8 mouse cellular contexts compared by ENCODE assay signal in genomic region chr3:36475532-36476087, GRCm38 (mm10). TPM values are rescaled to one million over a fixed set of nuclear protein-coding genes. Genes with fewer than 3 reads are reported as not detected.
DNase-seq lines count a peak whose midpoint lies in the region; ATAC-seq and TF ChIP-seq lines count a peak whose summit lies in the region.

Gene Anxa5 (minus strand): TSS chr3:36475894.
Gene 1810062G17Rik (plus strand): TSS chr3:36475937.

- no peaks in the 10 kb centered on the region for H3K9me3 ChIP-seq in heart, embryonic 12.5 days (replicated peaks)
- no peaks in the 10 kb centered on the region for H3K9me3 ChIP-seq in kidney, postnatal 0 days (replicated peaks; ENCODE audit: low read length)
- H3K9me3 ChIP-seq in liver, embryonic 11.5 days (ENCODE audit: control insufficient read depth, low read length) = no peaks in the 10 kb centered on the region
- H3K9me3 ChIP-seq in stomach, embryonic 14.5 days (ENCODE audit: control insufficient read depth, low read depth, low read length) = no peaks in the 10 kb centered on the region

- peak; percentile 69 for TF ChIP-seq CTCF in kidney, postnatal 0 days (IDR thresholded peaks at IDR 0.05; ENCODE audit: low read depth)

- peak; percentile 91 for ATAC-seq in erythroid progenitor cell, adult 5-6 weeks (replicated peaks; ENCODE audit: low FRiP score, poor library complexity, severe bottlenecking)
- ATAC-seq in heart, embryonic 12.5 days (ENCODE audit: insufficient number of reproducible peaks, low FRiP score) = peak; percentile 99
- peak; percentile 99 for ATAC-seq in kidney, postnatal 0 days (replicated peaks; ENCODE audit: low FRiP score, low read depth)
- peak; percentile 98 for ATAC-seq in liver, embryonic 11.5 days (replicated peaks; ENCODE audit: low FRiP score)
- peak; percentile 99 for ATAC-seq in stomach, embryonic 14.5 days (ENCODE audit: insufficient number of reproducible peaks, insufficient read depth, low FRiP score, low read depth)

- H3K36me3 ChIP-seq in heart, embryonic 12.5 days = peaks cover 2% of the 10 kb centered on the region; the same call in 1 of the 2 replicates
- H3K36me3 ChIP-seq in kidney, postnatal 0 days (ENCODE audit: insufficient read depth, low read length) = no peaks in the 10 kb centered on the region
- no peaks in the 10 kb centered on the region for H3K36me3 ChIP-seq in liver, embryonic 11.5 days (ENCODE audit: control insufficient read depth, insufficient read depth, low read length)
- H3K36me3 ChIP-seq in stomach, embryonic 14.5 days (ENCODE audit: control insufficient read depth, insufficient read depth, low read length) = no peaks in the 10 kb centered on the region

- no peaks in the 10 kb centered on the region for H3K27me3 ChIP-seq in heart, embryonic 12.5 days (replicated peaks)
- no peaks in the 10 kb centered on the region for H3K27me3 ChIP-seq in kidney, postnatal 0 days (ENCODE audit: insufficient read depth, low read length)
- no peaks in the 10 kb centered on the region for H3K27me3 ChIP-seq in liver, embryonic 11.5 days (replicated peaks; ENCODE audit: control insufficient read depth, insufficient read depth, low read length)
- no peaks in the 10 kb centered on the region for H3K27me3 ChIP-seq in stomach, embryonic 14.5 days (ENCODE audit: control insufficient read depth, insufficient read depth, low read length)

- H3K4me1 ChIP-seq in heart, embryonic 12.5 days (replicated peaks) = peaks cover 47% of the 10 kb centered on the region
- peaks cover 6% of the 10 kb centered on the region; the same call in 1 of the 2 replicates for H3K4me1 ChIP-seq in kidney, postnatal 0 days (replicated peaks; ENCODE audit: insufficient read depth, low read length)
- H3K4me1 ChIP-seq in liver, embryonic 11.5 days (replicated peaks; ENCODE audit: control insufficient read depth, insufficient read depth, low read length) = no peaks in the 10 kb centered on the region
- H3K4me1 ChIP-seq in stomach, embryonic 14.5 days (ENCODE audit: control insufficient read depth, insufficient read depth, low read length) = peaks cover 5% of the 10 kb centered on the region; the same call in 1 of the 2 replicates

- WGBS in heart, embryonic 12.5 days = under 1% methylated on average over 31 of the region's 32 CpGs
- under 1% methylated on average over 32 of the region's 32 CpGs for WGBS in kidney, postnatal 0 days
- under 1% methylated on average over 31 of the region's 32 CpGs for WGBS in liver, embryonic 11.5 days
- under 1% methylated on average over 32 of the region's 32 CpGs for WGBS in stomach, embryonic 14.5 days

- peak within 1 kb of the TSS; percentile 92 for H3K4me3 ChIP-seq in heart, embryonic 12.5 days
- peak within 1 kb of the TSS; percentile 69 for H3K4me3 ChIP-seq in kidney, postnatal 0 days (replicated peaks; ENCODE audit: low read depth, low read length)
- H3K4me3 ChIP-seq in liver, embryonic 11.5 days (ENCODE audit: low read depth, low read length) = peak within 1 kb of the TSS; percentile 72
- H3K4me3 ChIP-seq in stomach, embryonic 14.5 days (ENCODE audit: low read depth, low read length) = peak within 1 kb of the TSS; percentile 49

- H3K4me2 ChIP-seq in heart, embryonic 12.5 days = peak within 1 kb of the TSS; percentile 87
- peak within 1 kb of the TSS; percentile 72 for H3K4me2 ChIP-seq in kidney, postnatal 0 days (ENCODE audit: low read length)
- peak within 1 kb of the TSS; percentile 88 for H3K4me2 ChIP-seq in liver, embryonic 11.5 days
- H3K4me2 ChIP-seq in stomach, embryonic 14.5 days (replicated peaks; ENCODE audit: low read depth, low read length) = peak within 1 kb of the TSS; percentile 61

- H3K9ac ChIP-seq in heart, embryonic 12.5 days = peak within 1 kb of the TSS; percentile 94
- peak within 1 kb of the TSS; percentile 78 for H3K9ac ChIP-seq in kidney, postnatal 0 days (ENCODE audit: low read depth, low read length)
- peak within 1 kb of the TSS; percentile 67 for H3K9ac ChIP-seq in liver, embryonic 11.5 days (ENCODE audit: low read depth, low read length)
- peak within 1 kb of the TSS; percentile 44 for H3K9ac ChIP-seq in stomach, embryonic 14.5 days (replicated peaks; ENCODE audit: low read depth, low read length)

- peak; percentile 99 for DNase-seq in CD4-positive helper T cell, adult 2 months (ENCODE audit: low read depth, low spot score)
- peak; percentile 63 for DNase-seq in brain, embryonic 18.5 days (ENCODE audit: low read depth, low spot score)
- DNase-seq in kidney, postnatal 0 days (ENCODE audit: low spot score) = peak; percentile 100
- peak; percentile 96 for DNase-seq in liver, embryonic 11.5 days (ENCODE audit: low spot score)
- peak; percentile 98 for DNase-seq in naive thymus-derived CD4-positive, alpha-beta T cell, adult 2 months (ENCODE audit: low read depth)

- H3K27ac ChIP-seq in heart, embryonic 12.5 days (ENCODE audit: poor library complexity, severe bottlenecking) = peak within 1 kb of the TSS; percentile 97
- peak within 1 kb of the TSS; percentile 91 for H3K27ac ChIP-seq in kidney, postnatal 0 days
- H3K27ac ChIP-seq in liver, embryonic 11.5 days (ENCODE audit: low read depth, low read length) = peak within 1 kb of the TSS; percentile 67
- H3K27ac ChIP-seq in stomach, embryonic 14.5 days (ENCODE audit: low read length) = peak within 1 kb of the TSS; percentile 84

RNA-seq across cellular contexts. Expression of gene Anxa5, which starts in this region (rescaled TPM):
- total RNA-seq in erythroid progenitor cell, adult 5-6 weeks (2015; ENCODE audit: low replicate concordance) = 47.2 and 66.2 TPM in 2 replicates
- 26.8 and 26.9 TPM in 2 replicates for total RNA-seq in erythroid progenitor cell, adult 5-6 weeks (2017; ENCODE audit: low replicate concordance)
- 327 and 336 TPM in 2 replicates for polyA plus RNA-seq in heart, embryonic 12.5 days (2016; fragmentation: Nextera tagmentation; extraction: Ambion mirVana)
- polyA plus RNA-seq in kidney, postnatal 0 days (2015; fragmentation: Nextera tagmentation; extraction: Ambion mirVana) = 291 and 326 TPM in 2 replicates
- 105 and 108 TPM in 2 replicates for polyA plus RNA-seq in liver, embryonic 11.5 days (2014; fragmentation: Nextera tagmentation; extraction: Ambion mirVana)
- 315 and 335 TPM in 2 replicates for polyA plus RNA-seq in stomach, embryonic 14.5 days (2014; fragmentation: Nextera tagmentation; extraction: Ambion mirVana)

RNA-seq across cellular contexts. Expression of gene 1810062G17Rik, which starts in this region (rescaled TPM):
- not detected in 2 replicates for total RNA-seq in erythroid progenitor cell, adult 5-6 weeks (2015; ENCODE audit: low replicate concordance)
- not detected in 2 replicates for total RNA-seq in erythroid progenitor cell, adult 5-6 weeks (2017; ENCODE audit: low replicate concordance)
- polyA plus RNA-seq in heart, embryonic 12.5 days (2016; fragmentation: Nextera tagmentation; extraction: Ambion mirVana) = 1.2 and 1.3 TPM in 2 replicates
- polyA plus RNA-seq in kidney, postnatal 0 days (2015; fragmentation: Nextera tagmentation; extraction: Ambion mirVana) = 4.8 and 4.9 TPM in 2 replicates
- polyA plus RNA-seq in liver, embryonic 11.5 days (2014; fragmentation: Nextera tagmentation; extraction: Ambion mirVana) = 0.48 and 0.75 TPM in 2 replicates
- 2.0 and 2.1 TPM in 2 replicates for polyA plus RNA-seq in stomach, embryonic 14.5 days (2014; fragmentation: Nextera tagmentation; extraction: Ambion mirVana)

Comparison
In these comparisons a context has a peak if more than half of its experiments do, and no peak if none do; other contexts are left out.
1. Peak in every context shown above with its lines: DNase-seq, ATAC-seq, H3K4me3 ChIP-seq and H3K27ac ChIP-seq.
2. H3K9ac ChIP-seq: peak in every context shown above with its lines; median percentile 94 in heart, embryonic 12.5 days; 78 in kidney, postnatal 0 days; 67 in liver, embryonic 11.5 days; 44 in stomach, embryonic 14.5 days.